Mouse (Mus musculus) lung, postnatal 0 days (tissue): ENCODE results near the gene Mast1. TPM values are rescaled to one million over a fixed set of nuclear protein-coding genes. Genes with fewer than 3 reads are reported as not detected.

Experiments used
- ATAC-seq: fragments of 200-750 bp; cut with Nextera tagmentation; 2 replicates; pipeline ENCODE4 v1.8.0; 2017; ENCODE audit warnings: moderate library complexity
- DNase-seq: peaks from one replicate; pipeline ENCODE4 v3.0.0-alpha.2; 2016; ENCODE audit warnings: low spot score
- H3K27ac ChIP-seq: fragments of 300-500 bp; sonication (generic); 2 replicates; pipeline ENCODE4 v1.5.1; 2014; ENCODE audit warnings: antibody characterized with exemption, mild to moderate bottlenecking, low read length, mixed read lengths
- H3K27me3 ChIP-seq: fragments of 300-500 bp; sonication (generic); replicated peaks from 2 replicates; pipeline ENCODE4 v1.6.1; 2014; ENCODE audit warnings: low read length, mixed read lengths; ENCODE audit not compliant: insufficient read depth
- H3K36me3 ChIP-seq: fragments of 300-500 bp; sonication (generic); 2 replicates; pipeline ENCODE4 v1.6.1; 2014; ENCODE audit warnings: low read length, mixed read lengths; ENCODE audit not compliant: insufficient read depth
- H3K4me1 ChIP-seq: fragments of 300-500 bp; sonication (generic); 2 replicates; pipeline ENCODE4 v1.6.1; 2014; ENCODE audit warnings: antibody characterized with exemption, low read depth, low read length, mixed read lengths; ENCODE audit not compliant: insufficient read depth
- H3K4me2 ChIP-seq: fragments of 300-500 bp; sonication (generic); replicated peaks from 2 replicates; pipeline ENCODE4 v1.6.1; 2014; ENCODE audit warnings: low read depth, mild to moderate bottlenecking, low read length, moderate library complexity, mixed read lengths
- H3K4me3 ChIP-seq: fragments of 300-500 bp; sonication (generic); 2 replicates; pipeline ENCODE4 v1.5.1; 2014; ENCODE audit warnings: low read depth, low read length
- H3K9ac ChIP-seq: fragments of 300-500 bp; sonication (generic); replicated peaks from 2 replicates; pipeline ENCODE4 v1.6.1; 2014; ENCODE audit warnings: low read depth, mild to moderate bottlenecking
- H3K9me3 ChIP-seq: fragments of 300-500 bp; sonication (generic); 2 replicates; pipeline ENCODE4 v1.6.1; 2016; ENCODE audit warnings: low read length, mixed read lengths
- CTCF ChIP-seq: IDR thresholded peaks from 2 replicates; pipeline ENCODE4 v1.5.1; 2016; ENCODE audit warnings: antibody characterized with exemption, mild to moderate bottlenecking
- EP300 ChIP-seq: IDR thresholded peaks from 2 replicates; pipeline ENCODE4 v1.6.1; 2016; ENCODE audit warnings: antibody characterized with exemption, mild to moderate bottlenecking, control low read depth
- WGBS: fragments of 180-500 bp; shearing (Covaris S2); extraction: QIAGEN DNeasy Blood & Tissue Kit; methylation state at CpG from one replicate; pipeline ENCODE4 v1.1.7; 2014; 5-methylcytosine and 5-hydroxymethylcytosine counted together
- polyA plus RNA-seq: library from polyadenylated mRNA; unstranded; fragments of >200 nt; fragmentation: Nextera tagmentation; extraction: Ambion mirVana; gene quantifications from 2 replicates; pipeline ENCODE4 v1.2.1, GENCODE M21; 2015

Gene Mast1
- polyA plus RNA-seq, 1 experiment from 2014 or later: 0.32 TPM

- Histone ChIP-seq H3K9me3 (no peaks in the 10 kb centered on the region), H3K4me3 (peak overlapping the region; percentile 51), H3K27me3 (no peaks in the 10 kb centered on the region), H3K36me3 (peaks cover 3% of the 10 kb centered on the region; the same call in 1 of the 2 replicates), H3K4me2 (peak overlapping the region; percentile 87), H3K9ac (peak overlapping the region; percentile 54; the same call in 1 of the 2 replicates), H3K27ac (peak overlapping the region; percentile 87), H3K4me1 (peaks cover 24% of the 10 kb centered on the region; the same call in 1 of the 2 replicates)
- WGBS: 4% methylated on average over 2 of the region's 2 CpGs
- no peak for ATAC-seq
- DNase-seq: peak; percentile 56
- TF ChIP-seq EP300 (no peak), CTCF (no peak)
Observed at GRCm38 (mm10) chr8:84968650-84969049, 31.5 kb upstream of the Mast1 start.

- peaks cover 3% of the 10 kb centered on the region; the same call in 1 of the 2 replicates for H3K36me3 ChIP-seq
- no peak for ATAC-seq
- no peaks in the 10 kb centered on the region for H3K27me3 ChIP-seq
- TF ChIP-seq EP300: no peak
- no peak for TF ChIP-seq CTCF
- H3K9me3 ChIP-seq: no peaks in the 10 kb centered on the region
- no peak overlapping the region for H3K4me2 ChIP-seq
- no peak for DNase-seq
- no peak overlapping the region for H3K4me3 ChIP-seq
- 86% methylated on average over 13 of the region's 13 CpGs for WGBS
- peaks cover 24% of the 10 kb centered on the region; the same call in 1 of the 2 replicates for H3K4me1 ChIP-seq
- H3K27ac ChIP-seq: 0 out of 2 replicates have a peak overlapping the region, but pooled peaks have one; percentile 87
- H3K9ac ChIP-seq: no peak overlapping the region
Observed at GRCm38 (mm10) chr8:84967532-84968304, 30.6 kb upstream of the Mast1 start.

- Histone ChIP-seq H3K36me3 (0 out of 2 replicates have a peak, but pooled peaks cover under 1% of the 10 kb centered on the region), H3K4me1 (peaks cover 24% of the 10 kb centered on the region; the same call in 1 of the 2 replicates), H3K9ac (no peak overlapping the region), H3K27ac (peak overlapping the region; percentile 57; the same call in 1 of the 2 replicates), H3K4me3 (no peak overlapping the region), H3K27me3 (no peaks in the 10 kb centered on the region), H3K4me2 (0 out of 2 replicates have a peak overlapping the region, but pooled peaks have one; percentile 17), H3K9me3 (no peaks in the 10 kb centered on the region)
- DNase-seq: peak; percentile 38
- peak; percentile 53 for TF ChIP-seq EP300
- TF ChIP-seq CTCF: no peak
- WGBS: 27% methylated on average over 3 of the region's 3 CpGs
- peak; percentile 34 for ATAC-seq
Observed at GRCm38 (mm10) chr8:84966603-84967002, 29.4 kb upstream of the Mast1 start.

- DNase-seq: peak; percentile 99
- TF ChIP-seq EP300: no peak
- peak; percentile 1; the same call in 1 of the 2 replicates for TF ChIP-seq CTCF
- no peaks in the 10 kb centered on the region for H3K27me3 ChIP-seq
- no peaks in the 10 kb centered on the region for H3K36me3 ChIP-seq
- H3K27ac ChIP-seq: peak overlapping the region; percentile 35; the same call in 1 of the 2 replicates
- H3K4me2 ChIP-seq: peak overlapping the region; percentile 87
- under 1% methylated on average over 41 of the region's 41 CpGs for whole genome bisulfite sequencing
- H3K9me3 ChIP-seq: no peaks in the 10 kb centered on the region
- peak; percentile 94 for ATAC-seq
- H3K4me1 ChIP-seq: peaks cover 23% of the 10 kb centered on the region; the same call in 1 of the 2 replicates
- H3K4me3 ChIP-seq: peak overlapping the region; percentile 53
- H3K9ac ChIP-seq: peak overlapping the region; percentile 46; the same call in 1 of the 2 replicates
Observed at GRCm38 (mm10) chr8:84965731-84966291, 28.7 kb upstream of the Mast1 start.

- Histone ChIP-seq H3K27ac (no peak overlapping the region), H3K9ac (no peak overlapping the region), H3K27me3 (no peaks in the 10 kb centered on the region), H3K4me1 (peaks cover 14% of the 10 kb centered on the region; the same call in 1 of the 2 replicates), H3K9me3 (no peaks in the 10 kb centered on the region), H3K4me2 (no peak overlapping the region), H3K36me3 (no peaks in the 10 kb centered on the region), H3K4me3 (no peak overlapping the region)
- ATAC-seq (no peak), DNase-seq (no peak)
- 81% methylated on average over 4 of the region's 4 CpGs for WGBS
- TF ChIP-seq EP300 (no peak), CTCF (peak; percentile 24; the same call in 1 of the 2 replicates)
Observed at GRCm38 (mm10) chr8:84963952-84964351, 26.8 kb upstream of the Mast1 start.

GRCm38 (mm10) chr8:84959811-84960210 lies 22.7 kb upstream of the Mast1 start:
- TF ChIP-seq CTCF (no peak), EP300 (no peak)
- H3K27me3 ChIP-seq: no peaks in the 10 kb centered on the region
- H3K4me2 ChIP-seq: no peak overlapping the region
- DNase-seq (no peak), ATAC-seq (no peak)
- no peak overlapping the region for H3K9ac ChIP-seq
- H3K4me1 ChIP-seq: no peaks in the 10 kb centered on the region
- no peaks in the 10 kb centered on the region for H3K9me3 ChIP-seq
- H3K27ac ChIP-seq: no peak overlapping the region
- no peak overlapping the region for H3K4me3 ChIP-seq
- WGBS: 84% methylated on average over 7 of the region's 7 CpGs
- no peaks in the 10 kb centered on the region for H3K36me3 ChIP-seq
